Mouse (Mus musculus): ENCODE results near the gene Dnajc6. TPM values are rescaled to one million over a fixed set of nuclear protein-coding genes. Genes with fewer than 3 reads are reported as not detected.

The Dnajc6 gene
- polyA plus RNA-seq, 1 experiment from 2014 or later = 2.8 TPM

- Histone ChIP-seq H3K27ac (ENCODE audit: low read length) (no peak overlapping the region), H3K9me3 (ENCODE audit: control insufficient read depth, low read depth, low read length) (no peaks in the 10 kb centered on the region), H3K9ac (replicated peaks; ENCODE audit: low read depth, low read length) (no peak overlapping the region), H3K27me3 (ENCODE audit: control insufficient read depth, insufficient read depth, low read length) (no peaks in the 10 kb centered on the region), H3K4me2 (replicated peaks; ENCODE audit: low read depth, low read length) (no peak overlapping the region), H3K4me1 (ENCODE audit: control insufficient read depth, insufficient read depth, low read length) (no peaks in the 10 kb centered on the region), H3K36me3 (ENCODE audit: control insufficient read depth, insufficient read depth, low read length) (no peaks in the 10 kb centered on the region), H3K4me3 (ENCODE audit: low read depth, low read length) (no peak overlapping the region)
- 49% methylated on average over 19 of the region's 19 CpGs for WGBS
- no peak for ATAC-seq (ENCODE audit: insufficient number of reproducible peaks, insufficient read depth, low FRiP score, low read depth)
These were observed 88.3 kb downstream of the Dnajc6 start for GRCm38 (mm10) chr4:101584524-101585454.

DNA sequence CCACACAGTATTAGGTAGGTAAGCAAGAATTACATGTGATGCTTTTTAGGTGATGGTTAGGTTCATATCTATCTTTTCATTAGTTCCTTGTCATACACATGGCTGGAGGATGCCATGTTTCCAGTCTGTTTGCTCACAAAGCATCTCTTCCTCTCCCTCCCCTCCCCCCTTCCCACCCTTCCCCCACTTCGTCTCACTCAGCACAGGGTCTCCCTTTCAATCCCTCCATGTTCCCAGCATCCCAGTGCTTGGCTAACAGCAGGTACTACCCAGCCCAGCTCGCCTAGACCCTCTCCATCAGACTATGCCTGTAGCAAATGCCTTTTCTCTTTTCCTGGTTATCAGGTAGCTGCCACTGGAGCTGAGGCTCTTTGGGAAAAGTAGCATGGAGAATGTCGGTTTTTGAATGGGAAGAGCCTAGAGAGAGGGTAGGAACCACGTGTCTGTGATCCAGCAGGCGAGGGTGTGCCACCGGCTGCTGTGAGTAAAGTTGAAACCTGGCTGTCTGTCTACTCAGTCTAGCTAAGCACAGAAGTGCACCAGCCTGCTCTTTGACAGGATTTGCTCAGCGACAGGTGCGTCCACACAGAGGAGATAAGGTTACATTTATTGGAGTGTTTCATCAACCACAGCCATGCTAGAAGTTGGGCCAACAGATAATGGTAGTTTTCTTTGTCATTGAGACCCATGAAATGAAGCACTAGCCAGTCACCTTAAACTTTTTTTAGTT is 89.2 kb downstream of the Dnajc6 start:
- H3K4me2 ChIP-seq (replicated peaks; ENCODE audit: low read depth, low read length) = no peak overlapping the region
- 54% methylated on average over 8 of the region's 8 CpGs for WGBS

GRCm38 (mm10) chr4:101588932-101589331 is 92.5 kb downstream of the Dnajc6 start:
- no peaks in the 10 kb centered on the region for H3K27me3 ChIP-seq (ENCODE audit: control insufficient read depth, insufficient read depth, low read length)
- no peak for ATAC-seq (ENCODE audit: insufficient number of reproducible peaks, insufficient read depth, low FRiP score, low read depth)
- no peak overlapping the region for H3K4me2 ChIP-seq (replicated peaks; ENCODE audit: low read depth, low read length)
- H3K4me1 ChIP-seq (ENCODE audit: control insufficient read depth, insufficient read depth, low read length) = no peaks in the 10 kb centered on the region
- WGBS = 76% methylated on average over 8 of the region's 8 CpGs
- H3K9ac ChIP-seq (replicated peaks; ENCODE audit: low read depth, low read length) = no peak overlapping the region
- no peaks in the 10 kb centered on the region for H3K36me3 ChIP-seq (ENCODE audit: control insufficient read depth, insufficient read depth, low read length)
- no peaks in the 10 kb centered on the region for H3K9me3 ChIP-seq (ENCODE audit: control insufficient read depth, low read depth, low read length)
- H3K27ac ChIP-seq (ENCODE audit: low read length) = no peak overlapping the region
- no peak overlapping the region for H3K4me3 ChIP-seq (ENCODE audit: low read depth, low read length)

More for the DNA sequence above, 89.2 kb downstream of the Dnajc6 start:
- no peaks in the 10 kb centered on the region for H3K4me1 ChIP-seq (ENCODE audit: control insufficient read depth, insufficient read depth, low read length)
- H3K27ac ChIP-seq (ENCODE audit: low read length) = no peak overlapping the region
- H3K4me3 ChIP-seq (ENCODE audit: low read depth, low read length) = no peak overlapping the region
- no peaks in the 10 kb centered on the region for H3K9me3 ChIP-seq (ENCODE audit: control insufficient read depth, low read depth, low read length)
- no peak overlapping the region for H3K9ac ChIP-seq (replicated peaks; ENCODE audit: low read depth, low read length)
- no peaks in the 10 kb centered on the region for H3K36me3 ChIP-seq (ENCODE audit: control insufficient read depth, insufficient read depth, low read length)
- ATAC-seq (ENCODE audit: insufficient number of reproducible peaks, insufficient read depth, low FRiP score, low read depth) = no peak
- H3K27me3 ChIP-seq (ENCODE audit: control insufficient read depth, insufficient read depth, low read length) = no peaks in the 10 kb centered on the region

GRCm38 (mm10) chr4:101589771-101590170 is 93.3 kb downstream of the Dnajc6 start:
- WGBS = 96% methylated on average over 3 of the region's 3 CpGs
- no peak for ATAC-seq (ENCODE audit: insufficient number of reproducible peaks, insufficient read depth, low FRiP score, low read depth)
- H3K4me3 ChIP-seq (ENCODE audit: low read depth, low read length) = no peak overlapping the region

DNA sequence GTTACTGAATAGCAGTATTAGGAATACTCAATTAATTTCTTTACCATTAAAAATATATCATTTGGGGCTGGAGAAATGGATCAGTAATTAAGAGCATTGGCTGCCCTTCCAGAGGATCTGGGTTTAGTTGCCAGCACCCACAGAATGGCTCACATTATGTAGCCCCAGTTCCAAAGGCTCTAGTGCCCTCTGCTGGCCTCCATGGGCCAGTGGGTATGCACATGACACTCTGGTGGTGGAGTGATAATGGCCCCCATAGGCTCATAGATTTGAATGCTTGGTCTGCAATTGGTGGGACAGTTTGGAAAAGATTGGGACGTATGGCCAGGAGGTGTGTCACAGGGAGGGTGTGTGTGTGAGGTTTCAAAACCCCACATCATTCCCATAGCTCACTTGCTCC is 95.0 kb downstream of the Dnajc6 start:
- H3K9ac ChIP-seq (replicated peaks; ENCODE audit: low read depth, low read length) = no peak overlapping the region
- no peaks in the 10 kb centered on the region for H3K27me3 ChIP-seq (ENCODE audit: control insufficient read depth, insufficient read depth, low read length)
- no peak overlapping the region for H3K4me2 ChIP-seq (replicated peaks; ENCODE audit: low read depth, low read length)
- H3K4me1 ChIP-seq (ENCODE audit: control insufficient read depth, insufficient read depth, low read length) = no peaks in the 10 kb centered on the region
- no peak overlapping the region for H3K27ac ChIP-seq (ENCODE audit: low read length)
- 87% methylated on average over 1 of the region's 1 CpGs for WGBS
- ATAC-seq (ENCODE audit: insufficient number of reproducible peaks, insufficient read depth, low FRiP score, low read depth) = no peak
- no peaks in the 10 kb centered on the region for H3K36me3 ChIP-seq (ENCODE audit: control insufficient read depth, insufficient read depth, low read length)
- H3K4me3 ChIP-seq (ENCODE audit: low read depth, low read length) = no peak overlapping the region
- no peaks in the 10 kb centered on the region for H3K9me3 ChIP-seq (ENCODE audit: control insufficient read depth, low read depth, low read length)

More at GRCm38 (mm10) chr4:101589771-101590170, 93.3 kb downstream of the Dnajc6 start:
- Histone ChIP-seq H3K4me1 (ENCODE audit: control insufficient read depth, insufficient read depth, low read length) (no peaks in the 10 kb centered on the region), H3K27ac (ENCODE audit: low read length) (no peak overlapping the region), H3K9me3 (ENCODE audit: control insufficient read depth, low read depth, low read length) (no peaks in the 10 kb centered on the region), H3K36me3 (ENCODE audit: control insufficient read depth, insufficient read depth, low read length) (no peaks in the 10 kb centered on the region), H3K4me2 (replicated peaks; ENCODE audit: low read depth, low read length) (no peak overlapping the region), H3K27me3 (ENCODE audit: control insufficient read depth, insufficient read depth, low read length) (no peaks in the 10 kb centered on the region), H3K9ac (replicated peaks; ENCODE audit: low read depth, low read length) (no peak overlapping the region)

- Histone ChIP-seq H3K4me1 (ENCODE audit: control insufficient read depth, insufficient read depth, low read length) (no peaks in the 10 kb centered on the region), H3K27me3 (ENCODE audit: control insufficient read depth, insufficient read depth, low read length) (no peaks in the 10 kb centered on the region), H3K27ac (ENCODE audit: low read length) (no peak overlapping the region), H3K4me3 (ENCODE audit: low read depth, low read length) (no peak overlapping the region), H3K4me2 (replicated peaks; ENCODE audit: low read depth, low read length) (no peak overlapping the region), H3K9me3 (ENCODE audit: control insufficient read depth, low read depth, low read length) (no peaks in the 10 kb centered on the region), H3K36me3 (ENCODE audit: control insufficient read depth, insufficient read depth, low read length) (no peaks in the 10 kb centered on the region), H3K9ac (replicated peaks; ENCODE audit: low read depth, low read length) (no peak overlapping the region)
- WGBS = 82% methylated on average over 3 of the region's 3 CpGs
- no peak for ATAC-seq (ENCODE audit: insufficient number of reproducible peaks, insufficient read depth, low FRiP score, low read depth)
These were observed 96.0 kb downstream of the Dnajc6 start for GRCm38 (mm10) chr4:101592466-101592865.

GRCm38 (mm10) chr4:101601758-101602157 is 105.3 kb downstream of the Dnajc6 start:
- no peak for ATAC-seq (ENCODE audit: insufficient number of reproducible peaks, insufficient read depth, low FRiP score, low read depth)
- Histone ChIP-seq H3K36me3 (ENCODE audit: control insufficient read depth, insufficient read depth, low read length) (no peaks in the 10 kb centered on the region), H3K4me1 (ENCODE audit: control insufficient read depth, insufficient read depth, low read length) (no peaks in the 10 kb centered on the region), H3K27ac (ENCODE audit: low read length) (no peak overlapping the region), H3K4me3 (ENCODE audit: low read depth, low read length) (no peak overlapping the region), H3K4me2 (replicated peaks; ENCODE audit: low read depth, low read length) (no peak overlapping the region), H3K27me3 (ENCODE audit: control insufficient read depth, insufficient read depth, low read length) (no peaks in the 10 kb centered on the region), H3K9me3 (ENCODE audit: control insufficient read depth, low read depth, low read length) (no peaks in the 10 kb centered on the region), H3K9ac (replicated peaks; ENCODE audit: low read depth, low read length) (no peak overlapping the region)

GRCm38 (mm10) chr4:101603635-101604034 is 107.2 kb downstream of the Dnajc6 start:
- no peak overlapping the region for H3K9ac ChIP-seq (replicated peaks; ENCODE audit: low read depth, low read length)
- ATAC-seq (ENCODE audit: insufficient number of reproducible peaks, insufficient read depth, low FRiP score, low read depth) = no peak
- no peak overlapping the region for H3K4me2 ChIP-seq (replicated peaks; ENCODE audit: low read depth, low read length)
- no peaks in the 10 kb centered on the region for H3K9me3 ChIP-seq (ENCODE audit: control insufficient read depth, low read depth, low read length)
- H3K4me3 ChIP-seq (ENCODE audit: low read depth, low read length) = no peak overlapping the region
- H3K36me3 ChIP-seq (ENCODE audit: control insufficient read depth, insufficient read depth, low read length) = no peaks in the 10 kb centered on the region
- H3K27ac ChIP-seq (ENCODE audit: low read length) = no peak overlapping the region
- WGBS = 81% methylated on average over 3 of the region's 3 CpGs
- no peaks in the 10 kb centered on the region for H3K27me3 ChIP-seq (ENCODE audit: control insufficient read depth, insufficient read depth, low read length)
- no peaks in the 10 kb centered on the region for H3K4me1 ChIP-seq (ENCODE audit: control insufficient read depth, insufficient read depth, low read length)
